Mouse (Mus musculus): ENCODE results near the gene Gm2244. TPM values are rescaled to one million over a fixed set of nuclear protein-coding genes. Genes with fewer than 3 reads are reported as not detected.
A peak's percentile ranks its signal among the peaks of the same experiment; 100 is the strongest.
"Not testable (repeated sequence)": the region's sequence is repeated elsewhere in the genome, so short reads cannot be mapped to it uniquely, and the experiment has no call there.

The Gm2244 gene
- polyA plus RNA-seq (2015; fragmentation: Nextera tagmentation; extraction: Ambion mirVana): 0.20 and 0.22 TPM in 2 replicates

GRCm38 (mm10) chr14:19549863-19550262, at the start of gene Gm2244:
Gene Gm2244, minus strand, starts transcription at chr14:19549963.
- not testable (repeated sequence) for ATAC-seq; H3K4me1 ChIP-seq (replicated peaks; ENCODE audit: control insufficient read depth, insufficient read depth, low read length); H3K9ac ChIP-seq (ENCODE audit: low read depth, low read length); H3K4me2 ChIP-seq (replicated peaks; ENCODE audit: low read depth); H3K9me3 ChIP-seq (ENCODE audit: control insufficient read depth); H3K36me3 ChIP-seq (ENCODE audit: control insufficient read depth, insufficient read depth); H3K27ac ChIP-seq (ENCODE audit: low read depth, low read length); H3K27me3 ChIP-seq (replicated peaks; ENCODE audit: control insufficient read depth, insufficient read depth, low read length); H3K4me3 ChIP-seq (ENCODE audit: low read depth, low read length)
- 100% methylated on average over 1 of the region's 3 CpGs for WGBS

GRCm38 (mm10) chr14:19584804-19585667, 35.3 kb upstream of the Gm2244 start, which contains the start of gene Gm2237:
Gene Gm2237, minus strand, starts transcription at chr14:19585135.
- not testable (repeated sequence) for H3K27ac ChIP-seq (ENCODE audit: low read depth, low read length); ATAC-seq; H3K27me3 ChIP-seq (replicated peaks; ENCODE audit: control insufficient read depth, insufficient read depth, low read length); H3K36me3 ChIP-seq (ENCODE audit: control insufficient read depth, insufficient read depth); H3K9me3 ChIP-seq (ENCODE audit: control insufficient read depth); H3K9ac ChIP-seq (ENCODE audit: low read depth, low read length); H3K4me1 ChIP-seq (replicated peaks; ENCODE audit: control insufficient read depth, insufficient read depth, low read length)
- Histone ChIP-seq H3K4me3 (ENCODE audit: low read depth, low read length) (peak within 1 kb of the TSS; percentile 30), H3K4me2 (replicated peaks; ENCODE audit: low read depth) (peak within 1 kb of the TSS; percentile 64)
- 0% methylated on average over 12 of the region's 62 CpGs for WGBS
- peak; percentile 25; the same call in 1 of the 2 replicates for TF ChIP-seq CTCF (IDR thresholded peaks at IDR 0.05; ENCODE audit: low read depth)

Other genes with a start within 250 kb of the Gm2244 start
- 0.98 TPM in 1 of 2 replicates, not detected in the other for gene Gm21738, start 131.0 kb downstream of the Gm2244 start, polyA plus RNA-seq (2015; fragmentation: Nextera tagmentation; extraction: Ambion mirVana)
- 0.72 and 0.83 TPM in 2 replicates for gene Gm2237, start 35.2 kb upstream of the Gm2244 start, polyA plus RNA-seq (2015; fragmentation: Nextera tagmentation; extraction: Ambion mirVana)
- not detected in 2 replicates for gene Gm5458, start 52.6 kb upstream of the Gm2244 start, polyA plus RNA-seq (2015; fragmentation: Nextera tagmentation; extraction: Ambion mirVana)
- 20.0 and 21.8 TPM in 2 replicates for gene Nid2, start 201.3 kb upstream of the Gm2244 start, polyA plus RNA-seq (2015; fragmentation: Nextera tagmentation; extraction: Ambion mirVana)

All from intestine, postnatal 0 days (tissue).